Mouse (Mus musculus) left cerebral cortex, postnatal 14 days (tissue): ENCODE data around the gene Mdga2. TPM values are rescaled to one million over a fixed set of nuclear protein-coding genes. Genes with fewer than 3 reads are reported as not detected.

Experiments
- DNase-seq, 2 experiments: peaks; one replicate each; pipeline ENCODE4 v3.0.0; 2021 to 2022; ENCODE audit warnings: low spot score in 2 of 2, mixed read lengths in 1 of 2
- intact Hi-C: fragments of 180-260 bp; cut with DNase I; formaldehyde crosslinking; loops from one replicate; pipeline ENCODE4 v1.15.1; 2025
- total RNA-seq, 2 experiments: library from RNA; stranded (reverse); gene quantifications; 2 replicates each; pipeline ENCODE4 v1.2.3; 2021

The Mdga2 gene
- total RNA-seq, 2 experiments from 2014 or later: 50.0 to 56.2 TPM

GRCm38 (mm10) chr12:66755653-66756052 is 466.7 kb downstream of the Mdga2 start:
- intact Hi-C loops: no loop called here
- no peak for DNase-seq

- intact Hi-C loops: no loop called here
- peak in 1 of 2 experiments; percentile 3 for DNase-seq
Observed at GRCm38 (mm10) chr12:66734536-66734935, 487.8 kb downstream of the Mdga2 start.

GRCm38 (mm10) chr12:66724474-66724873 is 497.9 kb downstream of the Mdga2 start:
- no peak for DNase-seq
- intact Hi-C loops: no loop called here

- intact Hi-C loops: no loop called here
- no peak for DNase-seq
Observed at GRCm38 (mm10) chr12:66708334-66708733, 514.0 kb downstream of the Mdga2 start.

- DNase-seq: no peak
- intact Hi-C loops: no loop called here
Observed at GRCm38 (mm10) chr12:66707431-66707830, 514.9 kb downstream of the Mdga2 start.

GRCm38 (mm10) chr12:66705015-66705414 is 517.3 kb downstream of the Mdga2 start:
- DNase-seq: no peak
- intact Hi-C loops: no loop called here

GRCm38 (mm10) chr12:66702781-66703180 is 519.6 kb downstream of the Mdga2 start:
- intact Hi-C loops: no loop called here
- no peak for DNase-seq

- intact Hi-C loops: no loop called here
- DNase-seq: no peak
Observed at GRCm38 (mm10) chr12:66679558-66679957, 542.8 kb downstream of the Mdga2 start.

GRCm38 (mm10) chr12:66648605-66649552 is 573.5 kb downstream of the Mdga2 start:
- intact Hi-C loops: no loop called here
- DNase-seq: no peak

GRCm38 (mm10) chr12:66640408-66640807 is 581.9 kb downstream of the Mdga2 start:
- peak in 1 of 2 experiments; percentile 58 for DNase-seq
- intact Hi-C loops: no loop called here

GRCm38 (mm10) chr12:66619944-66620343 is 602.4 kb downstream of the Mdga2 start:
- intact Hi-C loops: no loop called here
- peak in 1 of 2 experiments; percentile 20 for DNase-seq

GRCm38 (mm10) chr12:66591617-66592230 is 630.6 kb downstream of the Mdga2 start:
- no peak for DNase-seq
- intact Hi-C loops: no loop called here

GRCm38 (mm10) chr12:66565396-66565795 is 657.0 kb downstream of the Mdga2 start:
- DNase-seq: no peak
- intact Hi-C loops: no loop called here

- intact Hi-C loops: no loop called here
- DNase-seq: no peak
Observed at GRCm38 (mm10) chr12:66556846-66557245, 665.5 kb downstream of the Mdga2 start.

- DNase-seq: peak; percentile 20 to 52
- intact Hi-C loops: no loop called here
Observed at GRCm38 (mm10) chr12:66556178-66556820, 666.0 kb downstream of the Mdga2 start.

GRCm38 (mm10) chr12:66524973-66525372 is 697.4 kb downstream of the Mdga2 start:
- peak in 1 of 2 experiments; percentile 2 for DNase-seq
- intact Hi-C loops: no loop called here

GRCm38 (mm10) chr12:66499258-66499657 is 723.1 kb downstream of the Mdga2 start:
- DNase-seq: no peak
- intact Hi-C loops: no loop called here

GRCm38 (mm10) chr12:66470868-66471267 is 751.5 kb downstream of the Mdga2 start:
- DNase-seq: peak; percentile 18 to 24
- intact Hi-C loops: no loop called here

- no peak for DNase-seq
- intact Hi-C loops: no loop called here
Observed at GRCm38 (mm10) chr12:66470243-66470863, 752.0 kb downstream of the Mdga2 start.

GRCm38 (mm10) chr12:66465516-66465915 is 756.8 kb downstream of the Mdga2 start:
- intact Hi-C loops: no loop called here

More at GRCm38 (mm10) chr12:66465516-66465915, 756.8 kb downstream of the Mdga2 start:
- no peak for DNase-seq
